Mouse (Mus musculus): Measurements from ENCODE around the gene Gm49673.
"Not testable (repeated sequence)": the region's sequence is repeated elsewhere in the genome, so short reads cannot be mapped to it uniquely, and the experiment has no call there.

The Gm49673 gene

GRCm38 (mm10) chr17:8039916-8040635 is 107.5 kb downstream of the Gm49673 start:
- DNase-seq (ENCODE audit: extremely low spot score), result not testable (repeated sequence)

DNA sequence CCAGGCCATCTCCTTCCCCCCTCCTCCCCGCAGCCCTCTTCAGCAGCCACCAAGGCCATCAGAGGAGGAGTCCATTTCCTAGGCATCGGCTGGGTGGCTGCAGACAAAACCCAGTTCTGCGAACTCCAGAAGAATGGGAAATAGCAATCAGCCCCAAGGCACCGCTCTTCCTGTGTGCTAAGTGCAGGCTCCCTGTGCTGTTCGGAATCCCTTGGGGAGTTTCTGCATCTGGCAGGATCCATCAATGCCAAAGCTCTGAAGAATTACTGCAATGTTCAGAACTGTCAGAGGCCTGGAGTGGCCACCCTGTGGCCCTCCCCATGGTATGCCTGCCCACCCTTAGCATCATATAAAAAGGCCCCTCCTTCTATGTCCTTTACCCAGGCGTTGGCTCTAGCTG is 110.6 kb downstream of the Gm49673 start:
- not testable (repeated sequence) for DNase-seq (ENCODE audit: extremely low spot score)

All from embryo, embryonic 9.5 days (tissue).